Mouse (Mus musculus): ENCODE results near the gene Inha. TPM values are rescaled to one million over a fixed set of nuclear protein-coding genes. Genes with fewer than 3 reads are reported as not detected.

The Inha gene
- polyA plus RNA-seq, 1 experiment from 2014 or later, result 18.1 TPM

DNA sequence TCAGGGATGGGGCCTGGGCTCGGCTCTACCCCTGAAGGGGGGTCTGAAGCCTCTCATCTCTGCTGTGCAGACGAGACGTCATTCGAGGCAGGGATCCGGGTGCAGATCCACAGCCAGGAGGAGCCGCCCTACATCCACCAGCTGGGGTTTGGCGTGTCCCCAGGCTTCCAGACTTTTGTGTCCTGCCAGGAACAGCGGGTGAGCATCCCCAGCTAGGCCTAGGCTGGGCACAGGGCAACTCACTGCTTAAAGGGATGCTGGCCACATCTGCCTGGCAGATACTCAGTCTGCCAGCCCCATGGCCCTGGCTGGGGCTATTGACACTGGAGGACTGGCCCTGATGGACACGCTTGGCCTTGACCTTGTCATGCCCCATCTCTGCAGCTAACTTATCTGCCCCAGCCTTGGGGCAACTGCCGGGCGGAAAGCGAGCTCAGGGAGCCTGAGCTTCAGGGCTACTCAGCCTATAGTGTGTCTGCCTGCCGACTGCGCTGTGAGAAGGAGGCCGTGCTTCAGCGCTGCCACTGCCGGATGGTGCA, 37.5 kb upstream of the Inha start:
- H3K9ac ChIP-seq (replicated peaks; ENCODE audit: low read depth, low read length), result no peak overlapping the region

GRCm38 (mm10) chr1:75476441-75476840, 30.4 kb upstream of the Inha start:
- Histone ChIP-seq H3K9me3 (ENCODE audit: control insufficient read depth, low read length) (no peaks in the 10 kb centered on the region), H3K4me1 (replicated peaks; ENCODE audit: control insufficient read depth, insufficient read depth, low read length) (peaks cover 34% of the 10 kb centered on the region), H3K36me3 (ENCODE audit: control insufficient read depth, insufficient read depth) (peaks cover 25% of the 10 kb centered on the region), H3K4me3 (replicated peaks; ENCODE audit: low read length) (no peak overlapping the region), H3K27ac (ENCODE audit: low read length) (no peak overlapping the region), H3K27me3 (replicated peaks; ENCODE audit: control insufficient read depth, insufficient read depth, low read length) (peaks cover 5% of the 10 kb centered on the region; the same call in 1 of the 2 replicates), H3K9ac (replicated peaks; ENCODE audit: low read depth, low read length) (no peak overlapping the region), H3K4me2 (ENCODE audit: low read length) (no peak overlapping the region)
- 96% methylated on average over 11 of the region's 11 CpGs for WGBS
- no peak for ATAC-seq

More for the DNA sequence above, 37.5 kb upstream of the Inha start:
- 83% methylated on average over 17 of the region's 17 CpGs for WGBS
- Histone ChIP-seq H3K4me2 (ENCODE audit: low read length) (no peak overlapping the region), H3K4me1 (replicated peaks; ENCODE audit: control insufficient read depth, insufficient read depth, low read length) (peaks cover 5% of the 10 kb centered on the region), H3K4me3 (replicated peaks; ENCODE audit: low read length) (no peak overlapping the region), H3K36me3 (ENCODE audit: control insufficient read depth, insufficient read depth) (peaks cover 7% of the 10 kb centered on the region), H3K27me3 (replicated peaks; ENCODE audit: control insufficient read depth, insufficient read depth, low read length) (peaks cover 6% of the 10 kb centered on the region; the same call in 1 of the 2 replicates), H3K9me3 (ENCODE audit: control insufficient read depth, low read length) (no peaks in the 10 kb centered on the region), H3K27ac (ENCODE audit: low read length) (no peak overlapping the region)
- ATAC-seq, result no peak

DNA sequence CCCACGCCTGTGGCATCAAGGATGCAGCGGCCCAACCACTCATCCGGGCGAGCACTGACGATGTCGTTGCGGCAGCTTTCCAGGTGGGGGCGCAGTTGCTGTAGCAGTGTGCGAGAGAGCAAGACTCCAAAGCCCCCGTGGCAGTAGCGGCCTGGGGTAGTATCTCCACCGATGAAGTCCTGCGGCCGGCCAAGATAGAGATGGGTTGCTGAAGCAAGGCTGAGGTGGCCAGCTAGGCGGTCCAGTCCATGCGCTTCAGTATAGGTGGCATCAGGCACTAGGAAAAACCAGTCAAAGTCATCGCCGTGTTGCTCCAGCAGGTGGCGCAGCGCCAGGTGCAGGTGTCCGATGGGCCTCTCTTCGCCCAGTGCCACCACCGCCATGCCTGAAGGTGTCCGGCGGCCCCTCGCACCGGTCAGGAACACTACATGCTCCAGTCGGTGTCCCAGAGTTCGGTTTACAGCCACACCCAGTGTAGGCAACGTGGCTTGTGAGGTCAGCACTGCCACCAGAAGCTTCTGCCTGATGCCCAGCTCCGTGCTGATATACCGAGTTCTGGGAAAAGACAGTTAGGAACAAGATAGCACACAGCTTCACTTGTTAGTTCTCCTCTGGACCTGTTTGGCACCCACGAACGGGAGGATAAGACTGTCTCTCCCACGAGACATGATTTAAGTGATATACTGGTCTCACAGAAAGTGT, 29.5 kb upstream of the Inha start:
- Histone ChIP-seq H3K27me3 (replicated peaks; ENCODE audit: control insufficient read depth, insufficient read depth, low read length) (peaks cover 5% of the 10 kb centered on the region; the same call in 1 of the 2 replicates), H3K9me3 (ENCODE audit: control insufficient read depth, low read length) (no peaks in the 10 kb centered on the region), H3K4me3 (replicated peaks; ENCODE audit: low read length) (peak overlapping the region; percentile 24), H3K36me3 (ENCODE audit: control insufficient read depth, insufficient read depth) (peaks cover 23% of the 10 kb centered on the region), H3K9ac (replicated peaks; ENCODE audit: low read depth, low read length) (no peak overlapping the region), H3K4me1 (replicated peaks; ENCODE audit: control insufficient read depth, insufficient read depth, low read length) (peaks cover 37% of the 10 kb centered on the region), H3K4me2 (ENCODE audit: low read length) (peak overlapping the region; percentile 91), H3K27ac (ENCODE audit: low read length) (no peak overlapping the region)
- ATAC-seq, result no peak
- 8% methylated on average over 35 of the region's 35 CpGs for WGBS

DNA sequence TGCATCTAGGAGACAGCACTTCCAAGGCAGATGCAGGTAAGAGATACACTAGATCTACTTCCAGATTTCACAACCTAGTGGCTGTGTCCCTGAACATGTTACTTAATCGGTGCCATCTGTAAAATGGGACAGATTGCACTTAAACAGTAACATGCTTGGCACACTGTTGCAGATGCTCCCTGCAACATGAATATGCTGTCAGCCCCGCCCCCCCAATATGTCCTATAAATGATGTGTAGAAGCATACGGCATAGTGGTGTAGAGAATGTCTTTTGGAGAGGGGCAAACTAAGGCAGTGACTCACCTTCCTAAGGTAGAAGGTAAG, 28.9 kb upstream of the Inha start:
- ATAC-seq, result no peak
- Histone ChIP-seq H3K27me3 (replicated peaks; ENCODE audit: control insufficient read depth, insufficient read depth, low read length) (peaks cover 5% of the 10 kb centered on the region; the same call in 1 of the 2 replicates), H3K4me1 (replicated peaks; ENCODE audit: control insufficient read depth, insufficient read depth, low read length) (peaks cover 41% of the 10 kb centered on the region), H3K9me3 (ENCODE audit: control insufficient read depth, low read length) (no peaks in the 10 kb centered on the region), H3K27ac (ENCODE audit: low read length) (no peak overlapping the region), H3K4me2 (ENCODE audit: low read length) (peak overlapping the region; percentile 91), H3K36me3 (ENCODE audit: control insufficient read depth, insufficient read depth) (peaks cover 27% of the 10 kb centered on the region), H3K4me3 (replicated peaks; ENCODE audit: low read length) (peak overlapping the region; percentile 79), H3K9ac (replicated peaks; ENCODE audit: low read depth, low read length) (peak overlapping the region; percentile 73)
- 45% methylated on average over 3 of the region's 3 CpGs for WGBS

DNA sequence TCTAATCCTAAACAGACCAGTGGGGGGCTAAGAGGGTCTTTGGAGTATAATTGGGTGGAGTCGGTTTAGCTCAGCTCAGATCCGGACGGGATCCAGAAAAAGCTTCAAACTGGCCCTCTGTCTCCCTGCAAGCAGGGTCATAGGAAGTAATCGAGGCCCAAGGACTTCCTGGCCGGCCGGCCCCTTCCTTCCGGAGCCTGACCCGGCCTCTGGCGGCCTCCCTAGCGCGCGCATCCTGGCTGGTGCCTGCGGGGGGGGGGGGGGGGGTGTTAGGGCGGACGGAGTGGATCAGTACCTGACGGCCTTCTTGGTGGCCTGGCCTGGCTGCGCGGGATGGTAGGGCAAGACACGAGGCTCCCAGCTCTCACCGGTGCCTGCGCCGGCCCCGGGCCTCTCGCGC, 28.4 kb upstream of the Inha start:
- Histone ChIP-seq H3K36me3 (ENCODE audit: control insufficient read depth, insufficient read depth) (peaks cover 26% of the 10 kb centered on the region), H3K4me3 (replicated peaks; ENCODE audit: low read length) (peak overlapping the region; percentile 79), H3K4me2 (ENCODE audit: low read length) (peak overlapping the region; percentile 91), H3K9ac (replicated peaks; ENCODE audit: low read depth, low read length) (peak overlapping the region; percentile 73), H3K27ac (ENCODE audit: low read length) (peak overlapping the region; percentile 85; the same call in 1 of the 2 replicates), H3K9me3 (ENCODE audit: control insufficient read depth, low read length) (no peaks in the 10 kb centered on the region), H3K27me3 (replicated peaks; ENCODE audit: control insufficient read depth, insufficient read depth, low read length) (peaks cover 5% of the 10 kb centered on the region; the same call in 1 of the 2 replicates), H3K4me1 (replicated peaks; ENCODE audit: control insufficient read depth, insufficient read depth, low read length) (peaks cover 41% of the 10 kb centered on the region)
- no peak for ATAC-seq
- under 1% methylated on average over 14 of the region's 25 CpGs for WGBS

DNA sequence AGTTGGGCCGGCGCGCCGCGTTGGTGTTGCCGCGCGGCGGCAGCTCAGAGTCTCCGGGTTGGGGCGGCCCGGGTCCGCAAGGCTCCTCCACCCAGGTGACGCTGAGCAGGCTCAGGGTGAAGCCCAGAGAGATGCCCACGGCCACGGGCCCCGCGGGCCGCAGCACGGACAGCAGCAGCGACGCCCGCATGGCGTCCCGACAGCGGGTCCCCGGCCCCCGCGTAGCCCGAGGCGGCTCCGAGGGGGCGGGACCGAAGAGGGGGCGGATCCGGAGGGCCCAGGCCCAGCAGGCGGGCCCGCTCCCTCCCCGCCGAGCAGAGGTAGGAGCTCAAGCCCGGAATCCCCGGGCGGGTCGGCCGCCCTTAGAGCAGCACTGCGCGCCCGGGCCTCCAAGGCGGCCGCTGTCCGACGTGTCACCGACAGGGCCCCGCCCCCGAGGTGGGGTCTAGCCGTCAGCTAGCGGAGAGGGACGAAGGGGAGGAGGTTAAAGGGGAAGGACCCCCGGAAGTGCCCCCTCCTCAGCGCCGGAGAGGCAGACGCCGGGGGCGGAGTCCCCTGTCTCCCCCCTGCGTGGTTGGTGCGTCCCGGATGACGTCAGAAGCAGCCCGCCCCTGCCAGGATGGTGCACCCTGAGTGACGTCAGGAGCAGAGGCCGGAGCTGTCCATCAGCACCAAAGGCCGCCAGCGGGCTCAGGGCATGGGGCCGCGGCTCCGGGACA, 27.8 kb upstream of the Inha start, which contains the start of the genes Chpf and Tmem198:
Gene Chpf (minus strand): TSS at position 392 of the 719 bp plus-strand sequence.
Gene Tmem198 (plus strand): TSS at position 617 of the 719 bp plus-strand sequence.
- peaks cover 23% of the 10 kb centered on the region for H3K36me3 ChIP-seq (ENCODE audit: control insufficient read depth, insufficient read depth)
- H3K27ac ChIP-seq (ENCODE audit: low read length), result peak within 1 kb of the TSS; percentile 85
- no peaks in the 10 kb centered on the region for H3K9me3 ChIP-seq (ENCODE audit: control insufficient read depth, low read length)
- under 1% methylated on average over 72 of the region's 76 CpGs for WGBS
- peak within 1 kb of the TSS; percentile 91 for H3K4me2 ChIP-seq (ENCODE audit: low read length)
- peaks cover 40% of the 10 kb centered on the region for H3K4me1 ChIP-seq (replicated peaks; ENCODE audit: control insufficient read depth, insufficient read depth, low read length)
- H3K9ac ChIP-seq (replicated peaks; ENCODE audit: low read depth, low read length), result peak within 1 kb of the TSS; percentile 73
- peaks cover 5% of the 10 kb centered on the region; the same call in 1 of the 2 replicates for H3K27me3 ChIP-seq (replicated peaks; ENCODE audit: control insufficient read depth, insufficient read depth, low read length)
- peak within 1 kb of the TSS; percentile 79 for H3K4me3 ChIP-seq (replicated peaks; ENCODE audit: low read length)
- ATAC-seq, result peak; percentile 88

- Histone ChIP-seq H3K4me2 (ENCODE audit: low read length) (peak overlapping the region; percentile 91), H3K9ac (replicated peaks; ENCODE audit: low read depth, low read length) (peak overlapping the region; percentile 73), H3K36me3 (ENCODE audit: control insufficient read depth, insufficient read depth) (peaks cover 26% of the 10 kb centered on the region), H3K4me1 (replicated peaks; ENCODE audit: control insufficient read depth, insufficient read depth, low read length) (peaks cover 40% of the 10 kb centered on the region), H3K27me3 (replicated peaks; ENCODE audit: control insufficient read depth, insufficient read depth, low read length) (peaks cover 5% of the 10 kb centered on the region; the same call in 1 of the 2 replicates), H3K4me3 (replicated peaks; ENCODE audit: low read length) (peak overlapping the region; percentile 79), H3K9me3 (ENCODE audit: control insufficient read depth, low read length) (no peaks in the 10 kb centered on the region), H3K27ac (ENCODE audit: low read length) (peak overlapping the region; percentile 85)
- no peak for ATAC-seq
- WGBS, result 0% methylated on average over 23 of the region's 24 CpGs
Measured at GRCm38 (mm10) chr1:75479635-75479989, 27.3 kb upstream of the Inha start.

- no peaks in the 10 kb centered on the region for H3K9me3 ChIP-seq (ENCODE audit: control insufficient read depth, low read length)
- H3K36me3 ChIP-seq (ENCODE audit: control insufficient read depth, insufficient read depth), result peaks cover 26% of the 10 kb centered on the region
- no peak overlapping the region; the same call in 1 of the 2 replicates for H3K27ac ChIP-seq (ENCODE audit: low read length)
- no peak for ATAC-seq
- 15% methylated on average over 13 of the region's 13 CpGs for WGBS
- H3K9ac ChIP-seq (replicated peaks; ENCODE audit: low read depth, low read length), result peak overlapping the region; percentile 73
- peak overlapping the region; percentile 79 for H3K4me3 ChIP-seq (replicated peaks; ENCODE audit: low read length)
- H3K4me2 ChIP-seq (ENCODE audit: low read length), result peak overlapping the region; percentile 91
- H3K4me1 ChIP-seq (replicated peaks; ENCODE audit: control insufficient read depth, insufficient read depth, low read length), result peaks cover 40% of the 10 kb centered on the region
- peaks cover 7% of the 10 kb centered on the region; the same call in 1 of the 2 replicates for H3K27me3 ChIP-seq (replicated peaks; ENCODE audit: control insufficient read depth, insufficient read depth, low read length)
Measured at GRCm38 (mm10) chr1:75480036-75480435, 26.8 kb upstream of the Inha start.

DNA sequence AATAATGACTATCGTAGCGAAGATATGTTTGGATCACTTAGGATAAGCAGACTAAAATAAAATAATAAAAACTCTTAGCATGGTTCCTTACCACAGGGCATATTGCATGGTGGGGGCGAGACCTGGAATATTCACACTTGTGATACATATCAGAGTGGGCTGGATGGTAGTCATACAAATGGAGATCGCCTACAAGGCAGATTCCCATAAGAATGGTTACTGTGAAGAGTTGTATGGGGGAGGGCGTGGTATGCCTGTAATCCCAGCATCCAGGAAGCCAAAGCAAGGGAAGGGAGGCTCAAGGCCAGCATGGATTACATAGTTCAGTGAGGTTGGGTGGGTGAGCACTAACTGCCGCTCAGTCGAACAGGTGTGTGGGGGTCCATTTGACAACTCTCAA, 26.1 kb upstream of the Inha start:
- ATAC-seq, result no peak
- Histone ChIP-seq H3K27ac (ENCODE audit: low read length) (no peak overlapping the region), H3K27me3 (replicated peaks; ENCODE audit: control insufficient read depth, insufficient read depth, low read length) (peaks cover 12% of the 10 kb centered on the region), H3K9me3 (ENCODE audit: control insufficient read depth, low read length) (no peaks in the 10 kb centered on the region), H3K4me1 (replicated peaks; ENCODE audit: control insufficient read depth, insufficient read depth, low read length) (peaks cover 40% of the 10 kb centered on the region), H3K9ac (replicated peaks; ENCODE audit: low read depth, low read length) (0 out of 2 replicates have a peak overlapping the region, but pooled peaks have one; percentile 16), H3K4me2 (ENCODE audit: low read length) (peak overlapping the region; percentile 91), H3K36me3 (ENCODE audit: control insufficient read depth, insufficient read depth) (peaks cover 20% of the 10 kb centered on the region), H3K4me3 (replicated peaks; ENCODE audit: low read length) (peak overlapping the region; percentile 79)
- WGBS, result 88% methylated on average over 7 of the region's 7 CpGs
